Mouse (Mus musculus) testis, adult 2 months (tissue): ENCODE data around the gene Gm20388. TPM values are rescaled to one million over a fixed set of nuclear protein-coding genes. Genes with fewer than 3 reads are reported as not detected.

Experiments used
- H3K27ac ChIP-seq: fragments of 200-500 bp; 2 replicates; pipeline ENCODE4 v1.5.1; 2012; ENCODE audit warnings: low read depth, low read length; ENCODE audit not compliant: control insufficient read depth, insufficient read depth
- H3K27me3 ChIP-seq: fragments of 200-500 bp; 2 replicates; pipeline ENCODE4 v1.6.1; 2012; ENCODE audit warnings: mild to moderate bottlenecking, low read length, moderate library complexity; ENCODE audit not compliant: control insufficient read depth, insufficient read depth
- H3K36me3 ChIP-seq: fragments of 200-500 bp; 2 replicates; pipeline ENCODE4 v1.6.1; 2012; ENCODE audit warnings: mild to moderate bottlenecking, low read length; ENCODE audit not compliant: control insufficient read depth, insufficient read depth
- H3K4me1 ChIP-seq: fragments of 200-500 bp; 2 replicates; pipeline ENCODE4 v1.6.1; 2012; ENCODE audit warnings: low read length; ENCODE audit not compliant: control insufficient read depth, insufficient read depth
- H3K4me3 ChIP-seq: fragments of 200-500 bp; 2 replicates; pipeline ENCODE4 v1.5.1; 2012; ENCODE audit warnings: low read depth, mild to moderate bottlenecking, low read length, moderate library complexity, mixed read lengths; ENCODE audit not compliant: control insufficient read depth
- CTCF ChIP-seq: fragments of 200-500 bp; IDR thresholded peaks from 2 replicates; pipeline ENCODE4 v1.5.1; 2012; ENCODE audit warnings: low read depth, mild to moderate bottlenecking, inconsistent platforms, low read length, moderate library complexity; ENCODE audit not compliant: control insufficient read depth, insufficient read depth, insufficient replicate concordance
- POLR2A ChIP-seq: fragments of 200-500 bp; IDR thresholded peaks from 2 replicates; pipeline ENCODE4 v1.6.1; 2012; ENCODE audit warnings: low read depth, mild to moderate bottlenecking, inconsistent platforms, low read length, moderate library complexity; ENCODE audit not compliant: control insufficient read depth
- polyA plus RNA-seq: library from polyadenylated mRNA; depleted of rRNA; stranded (reverse); fragments of >200 nt; gene quantifications from 2 replicates; pipeline ENCODE4 v1.2.3, GENCODE M21; 2012

Gene Gm20388
- polyA plus RNA-seq, 1 experiment = 5.6 TPM

GRCm38 (mm10) chr8:122520611-122521010 lies 2610.0 kb downstream of the Gm20388 start:
- H3K4me1 ChIP-seq = no peaks in the 10 kb centered on the region
- TF ChIP-seq CTCF = no peak
- TF ChIP-seq POLR2A = no peak
- H3K27ac ChIP-seq = no peak overlapping the region

GRCm38 (mm10) chr8:122522796-122523651 lies 2612.4 kb downstream of the Gm20388 start:
- no peak overlapping the region for H3K27ac ChIP-seq
- H3K27me3 ChIP-seq = no peaks in the 10 kb centered on the region
- H3K4me3 ChIP-seq = no peak overlapping the region
- H3K36me3 ChIP-seq = no peaks in the 10 kb centered on the region
- TF ChIP-seq CTCF (no peak), POLR2A (no peak)
- no peaks in the 10 kb centered on the region; the same call in 1 of the 2 replicates for H3K4me1 ChIP-seq

More at GRCm38 (mm10) chr8:122520611-122521010, 2610.0 kb downstream of the Gm20388 start:
- no peak overlapping the region for H3K4me3 ChIP-seq
- no peaks in the 10 kb centered on the region for H3K27me3 ChIP-seq
- no peaks in the 10 kb centered on the region for H3K36me3 ChIP-seq

GRCm38 (mm10) chr8:122523652-122524360 lies 2613.2 kb downstream of the Gm20388 start:
- Histone ChIP-seq H3K4me3 (no peak overlapping the region), H3K36me3 (no peaks in the 10 kb centered on the region), H3K4me1 (no peaks in the 10 kb centered on the region; the same call in 1 of the 2 replicates), H3K27ac (no peak overlapping the region), H3K27me3 (no peaks in the 10 kb centered on the region)
- TF ChIP-seq CTCF (no peak), POLR2A (no peak)

GRCm38 (mm10) chr8:122524506-122524905 lies 2613.9 kb downstream of the Gm20388 start:
- no peak overlapping the region for H3K27ac ChIP-seq
- TF ChIP-seq CTCF (no peak), POLR2A (no peak)
- no peaks in the 10 kb centered on the region for H3K36me3 ChIP-seq
- H3K4me3 ChIP-seq = no peak overlapping the region
- H3K27me3 ChIP-seq = no peaks in the 10 kb centered on the region
- H3K4me1 ChIP-seq = no peaks in the 10 kb centered on the region; the same call in 1 of the 2 replicates

GRCm38 (mm10) chr8:122525004-122525403 lies 2614.4 kb downstream of the Gm20388 start:
- no peaks in the 10 kb centered on the region for H3K36me3 ChIP-seq
- H3K27me3 ChIP-seq = no peaks in the 10 kb centered on the region
- TF ChIP-seq CTCF (no peak), POLR2A (no peak)
- no peak overlapping the region for H3K27ac ChIP-seq
- H3K4me3 ChIP-seq = no peak overlapping the region
- H3K4me1 ChIP-seq = no peaks in the 10 kb centered on the region; the same call in 1 of the 2 replicates

GRCm38 (mm10) chr8:122526084-122526483 lies 2615.4 kb downstream of the Gm20388 start:
- Histone ChIP-seq H3K4me1 (no peaks in the 10 kb centered on the region; the same call in 1 of the 2 replicates), H3K27ac (no peak overlapping the region), H3K27me3 (no peaks in the 10 kb centered on the region), H3K4me3 (no peak overlapping the region), H3K36me3 (no peaks in the 10 kb centered on the region)
- TF ChIP-seq POLR2A (no peak), CTCF (no peak)

GRCm38 (mm10) chr8:122526526-122527170 lies 2616.0 kb downstream of the Gm20388 start:
- no peak overlapping the region for H3K4me3 ChIP-seq
- H3K36me3 ChIP-seq = no peaks in the 10 kb centered on the region
- H3K4me1 ChIP-seq = no peaks in the 10 kb centered on the region; the same call in 1 of the 2 replicates
- H3K27me3 ChIP-seq = no peaks in the 10 kb centered on the region
- no peak for TF ChIP-seq POLR2A
- TF ChIP-seq CTCF = no peak
- H3K27ac ChIP-seq = no peak overlapping the region
